Mouse (Mus musculus) stomach, postnatal 0 days (tissue): Measurements from ENCODE around the gene Ube2e2.

Experiments
- CTCF ChIP-seq: IDR thresholded peaks from 2 replicates; pipeline ENCODE4 v1.5.1; 2016; ENCODE audit warnings: antibody characterized with exemption, low read depth, mild to moderate bottlenecking, moderate library complexity
- EP300 ChIP-seq: optimal IDR thresholded peaks from 2 replicates; pipeline ENCODE3; 2016; ENCODE audit warnings: antibody characterized with exemption

DNA sequence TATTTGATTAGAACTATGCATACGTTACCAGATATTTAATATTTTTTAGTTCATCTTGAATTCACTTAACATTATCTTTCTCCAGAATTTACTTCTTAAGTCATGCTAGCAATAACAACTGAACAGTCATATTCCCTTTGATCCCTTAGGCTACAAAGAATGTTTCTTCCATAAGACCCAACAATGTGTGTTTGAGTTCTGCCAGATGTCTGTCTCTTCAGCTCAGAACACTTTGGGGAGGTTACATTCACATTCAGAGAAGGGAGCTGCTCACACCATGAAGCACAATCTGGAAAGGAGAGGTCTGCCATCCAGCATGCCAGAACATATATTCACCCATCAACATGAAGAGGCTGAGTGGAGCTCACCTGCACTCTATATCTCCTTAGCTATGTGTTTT lies 65.4 kb downstream of the Ube2e2 start:
- no peak for TF ChIP-seq CTCF
- TF ChIP-seq EP300: no peak
